Mouse (Mus musculus) CH12.LX (cell line): ENCODE data around the gene Polr2a. TPM values are rescaled to one million over a fixed set of nuclear protein-coding genes. Genes with fewer than 3 reads are reported as not detected.

Experiments
- DNase-seq: peaks from one replicate; pipeline ENCODE4 v3.0.0-alpha.2; 2013; ENCODE audit errors: extremely low read depth
- H3K27ac ChIP-seq: 2 replicates; pipeline ENCODE4 v1.5.1; 2012; ENCODE audit warnings: low read depth, mild to moderate bottlenecking, control low read depth, moderate library complexity; ENCODE audit not compliant: insufficient read depth
- H3K27me3 ChIP-seq: replicated peaks from 2 replicates; pipeline ENCODE3; 2012; ENCODE audit warnings: inconsistent platforms
- H3K36me3 ChIP-seq, 2 experiments: replicated peaks in 1 of 2; 2 replicates each; pipeline versions ENCODE3 to v1.6.1; 2012; ENCODE audit warnings: inconsistent platforms in 1 of 2, low read length in 1 of 2, mild to moderate bottlenecking in 1 of 2, mixed read lengths in 1 of 2, moderate library complexity in 1 of 2; ENCODE audit not compliant: control insufficient read depth in 1 of 2, insufficient read depth in 1 of 2
- H3K4me1 ChIP-seq, 2 experiments: 2 replicates each; pipeline ENCODE4 v1.6.1; 2012; ENCODE audit warnings: inconsistent platforms in 1 of 2, moderate library complexity in 1 of 2; ENCODE audit not compliant: insufficient read depth in 2 of 2, control insufficient read depth in 1 of 2
- H3K4me2 ChIP-seq: 2 replicates; pipeline ENCODE4 v1.6.1; 2012; ENCODE audit warnings: low read depth, mild to moderate bottlenecking, control low read depth; ENCODE audit not compliant: poor library complexity, insufficient read depth, severe bottlenecking
- H3K4me3 ChIP-seq, 3 experiments: fragments of 150-350 bp in 1 of 3; sonication (generic) in 1 of 3; replicated peaks in 1 of 3; 2 replicates each; pipeline versions ENCODE3 to v1.5.1; 2011 to 2012; ENCODE audit warnings: low read depth in 2 of 3, low read length in 2 of 3, mild to moderate bottlenecking in 2 of 3, moderate library complexity in 2 of 3, control low read depth in 1 of 3, improper control_type of control experiment in 1 of 3, inconsistent platforms in 1 of 3, mixed read lengths in 1 of 3; ENCODE audit not compliant: poor library complexity in 1 of 3
- H3K79me2 ChIP-seq: replicated peaks from 2 replicates; pipeline ENCODE4 v1.6.1; 2012; ENCODE audit warnings: mild to moderate bottlenecking, moderate library complexity; ENCODE audit not compliant: control insufficient read depth, poor library complexity, insufficient read depth, severe bottlenecking; ENCODE audit errors: extremely low read depth
- H3K9ac ChIP-seq: 2 replicates; pipeline ENCODE4 v1.6.1; 2012; ENCODE audit warnings: low read depth, mild to moderate bottlenecking, control low read depth, moderate library complexity; ENCODE audit not compliant: insufficient read depth
- H3K9me3 ChIP-seq: replicated peaks from 2 replicates; pipeline ENCODE3; 2012; ENCODE audit warnings: low read length, inconsistent platforms, mixed read lengths
- CTCF ChIP-seq, 2 experiments: IDR thresholded peaks in 1 of 2; conservative IDR thresholded peaks in 1 of 2; 2 replicates each; pipeline ENCODE4 v1.5.1; 2011 to 2012; ENCODE audit warnings: low read depth in 2 of 2, low read length in 2 of 2, improper control_type of control experiment in 1 of 2, inconsistent platforms in 1 of 2, mild to moderate bottlenecking in 1 of 2, moderate library complexity in 1 of 2
- ELF1 ChIP-seq: IDR thresholded peaks from 2 replicates; pipeline ENCODE4 v1.6.1; 2014; ENCODE audit warnings: low read depth, mild to moderate bottlenecking, inconsistent platforms, low read length, improper control_type of control experiment
- EP300 ChIP-seq: IDR thresholded peaks from 2 replicates; pipeline ENCODE4 v1.6.1; 2011; ENCODE audit warnings: low read length, improper control_type of control experiment
- ETS1 ChIP-seq: conservative IDR thresholded peaks from 2 replicates; pipeline ENCODE4 v1.6.1; 2012; ENCODE audit warnings: low read depth, mild to moderate bottlenecking, inconsistent platforms, low read length, improper control_type of control experiment, moderate library complexity
- KAT2A ChIP-seq: IDR thresholded peaks from 2 replicates; pipeline ENCODE4 v1.6.1; 2012; ENCODE audit warnings: low read length, improper control_type of control experiment, inconsistent platforms; ENCODE audit not compliant: insufficient replicate concordance
- MEF2A ChIP-seq: IDR thresholded peaks from 2 replicates; pipeline ENCODE4 v1.6.1; 2014; ENCODE audit warnings: low read depth, mild to moderate bottlenecking, inconsistent platforms, low read length, improper control_type of control experiment, borderline replicate concordance
- MXI1 ChIP-seq: IDR thresholded peaks from 2 replicates; pipeline ENCODE4 v1.6.1; 2011; ENCODE audit warnings: mild to moderate bottlenecking, low read depth, low read length, improper control_type of control experiment
- NELFE ChIP-seq: IDR thresholded peaks from 2 replicates; pipeline ENCODE4 v1.6.1; 2011; ENCODE audit warnings: low read depth, low read length, improper control_type of control experiment
- NRF1 ChIP-seq: IDR thresholded peaks from 2 replicates; pipeline ENCODE4 v1.6.1; 2014; ENCODE audit warnings: low read depth, mild to moderate bottlenecking, inconsistent platforms, low read length, improper control_type of control experiment, moderate library complexity
- POLR2A ChIP-seq: IDR thresholded peaks from 2 replicates; pipeline ENCODE4 v1.6.1; 2011; ENCODE audit warnings: low read depth, mild to moderate bottlenecking, improper control_type of control experiment, low read length
- RAD21 ChIP-seq: IDR thresholded peaks from 2 replicates; pipeline ENCODE4 v1.6.1; 2011; ENCODE audit warnings: low read depth, mild to moderate bottlenecking, low read length, improper control_type of control experiment, moderate library complexity
- RCOR1 ChIP-seq: conservative IDR thresholded peaks from 2 replicates; pipeline ENCODE4 v1.6.1; 2012; ENCODE audit warnings: low read depth, mild to moderate bottlenecking, inconsistent platforms, low read length, improper control_type of control experiment
- SIN3A ChIP-seq: IDR thresholded peaks from 2 replicates; pipeline ENCODE4 v1.6.1; 2012; ENCODE audit warnings: low read length, improper control_type of control experiment, inconsistent platforms
- TBP ChIP-seq: conservative IDR thresholded peaks from 2 replicates; pipeline ENCODE4 v1.6.1; 2011; ENCODE audit warnings: low read depth, low read length, improper control_type of control experiment
- TCF12 ChIP-seq: IDR thresholded peaks from 2 replicates; pipeline ENCODE4 v1.6.1; 2014; ENCODE audit warnings: low read depth, mild to moderate bottlenecking, inconsistent platforms, low read length, improper control_type of control experiment
- USF1 ChIP-seq: IDR thresholded peaks from 2 replicates; pipeline ENCODE4 v1.6.1; 2014; ENCODE audit warnings: low read depth, mild to moderate bottlenecking, inconsistent platforms, low read length, improper control_type of control experiment
- USF2 ChIP-seq: conservative IDR thresholded peaks from 2 replicates; pipeline ENCODE4 v1.6.1; 2011; ENCODE audit warnings: low read depth, low read length, improper control_type of control experiment
- ZNF384 ChIP-seq: IDR thresholded peaks from 2 replicates; pipeline ENCODE4 v1.6.1; 2012; ENCODE audit warnings: low read depth, low read length, improper control_type of control experiment, inconsistent platforms
- dilution Hi-C: fragments of 300-500 bp; cut with MboI; formaldehyde crosslinking; loops from 2 replicates; pipeline ENCODE4 v1.14.3; 2020; ENCODE audit warnings: low sequenced_read_pairs; ENCODE audit not compliant: extremely low pct_unique_long_range_greater_than_20kb, extremely low pct_ligation_motif_present
- in situ Hi-C: fragments of 300-500 bp; cut with MboI; formaldehyde crosslinking; loops from 3 replicates; pipeline ENCODE4 v1.14.3; 2019; ENCODE audit warnings: low sequenced_read_pairs, low pct_ligation_motif_present, low pct_unique_long_range_greater_than_20kb, mixed read lengths
- polyA plus RNA-seq: library from polyadenylated mRNA; unstranded; fragments of >175 nt; gene quantifications from 2 replicates; pipeline ENCODE4 v1.2.1, GENCODE M21; 2012; ENCODE audit warnings: low read depth; ENCODE audit not compliant: insufficient read length
- total RNA-seq, 2 experiments: library from RNA; depleted of rRNA; stranded (reverse); fragments of 300-350 nt in 1 of 2; fragments of >200 nt in 1 of 2; gene quantifications; 2 replicates each; pipeline ENCODE4 v1.2.3; 2012 to 2014

Polr2a gene
- total and polyA plus RNA-seq, 3 experiments = 14.8 to 162 (median 45.0) TPM

- TF ChIP-seq USF1 (no peak), POLR2A (no peak), CTCF (conservative IDR thresholded peaks at IDR 0.05 in 1 of 2, IDR thresholded peaks at IDR 0.05 in 1 of 2; ENCODE audit: low read depth in 2 of 2, low read length in 2 of 2) (peak; percentile 14 to 86; a peak in 2 of 4 replicates), SIN3A (peak; percentile 82), ELF1 (no peak), ETS1 (0 out of 2 replicates have a peak, but pooled peaks have one; percentile 13), TBP (no peak), RAD21 (peak; percentile 61), EP300 (no peak), MEF2A (no peak), RCOR1 (no peak), USF2 (no peak), TCF12 (no peak), NELFE (no peak), NRF1 (no peak)
These were observed 3.7 kb downstream of the Polr2a start (continued) for GRCm38 (mm10) chr11:69754701-69755100.

DNA sequence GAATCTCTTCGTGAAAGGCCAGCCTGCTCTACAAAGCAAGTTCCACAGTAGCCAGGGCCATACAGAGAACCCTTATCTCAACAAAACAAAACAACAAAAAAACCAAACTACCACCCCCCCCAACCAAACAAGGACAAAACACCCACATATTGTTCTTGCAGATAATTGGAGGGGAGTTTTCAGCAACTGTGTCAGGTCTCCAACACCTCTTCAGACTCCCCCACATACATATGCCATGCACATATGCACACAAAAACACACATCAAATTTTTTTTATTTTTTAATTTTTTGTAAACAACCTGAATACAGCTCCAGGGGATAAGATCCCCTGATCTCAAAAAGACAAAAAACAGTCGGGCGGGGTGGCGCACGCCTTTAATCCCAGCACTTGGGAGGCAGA, 4.2 kb downstream of the Polr2a start:
- Histone ChIP-seq H3K79me2 (peaks cover 84% of the 10 kb centered on the region), H3K27ac (no peak overlapping the region), H3K4me3 (no peak overlapping the region)
- dilution Hi-C loops = no loop called here
- TF ChIP-seq CTCF (conservative IDR thresholded peaks at IDR 0.05 in 1 of 2, IDR thresholded peaks at IDR 0.05 in 1 of 2; ENCODE audit: low read depth in 2 of 2, low read length in 2 of 2) (no peak), KAT2A (no peak), MEF2A (no peak), POLR2A (no peak), MXI1 (no peak), USF2 (no peak)
- TF ChIP-seq, all 38 proteins: peak for 0
- in situ Hi-C loops = no loop called here
- Histone ChIP-seq H3K4me1 (peaks cover 5 to 51% of the 10 kb centered on the region in 2 experiments), H3K27me3 (no peaks in the 10 kb centered on the region), H3K4me2 (peak overlapping the region; percentile 54; the same call in 1 of the 2 replicates), H3K9me3 (no peaks in the 10 kb centered on the region), H3K36me3 (peaks cover under 1 to 37% of the 10 kb centered on the region in 2 experiments), H3K9ac (no peak overlapping the region)
- no peak for DNase-seq

GRCm38 (mm10) chr11:69752686-69753085, 5.8 kb downstream of the Polr2a start:
- TF ChIP-seq ZNF384 (0 out of 2 replicates have a peak, but pooled peaks have one; percentile 1), ELF1 (no peak)
- TF ChIP-seq, all 38 proteins: peak for 1
- H3K4me3 ChIP-seq = no peak overlapping the region
- peaks cover 8 to 48% of the 10 kb centered on the region in 2 experiments for H3K36me3 ChIP-seq
- peak overlapping the region; percentile 42; the same call in 1 of the 2 replicates for H3K4me2 ChIP-seq
- H3K4me1 ChIP-seq = peaks cover 5 to 51% of the 10 kb centered on the region in 2 experiments
- H3K79me2 ChIP-seq = peaks cover 97% of the 10 kb centered on the region
- in situ Hi-C loops = no loop called here
- H3K27ac ChIP-seq = no peak overlapping the region
- no peaks in the 10 kb centered on the region for H3K9me3 ChIP-seq
- H3K27me3 ChIP-seq = no peaks in the 10 kb centered on the region
- DNase-seq = no peak
- dilution Hi-C loops = no loop called here
- no peak overlapping the region for H3K9ac ChIP-seq
